12 mouse cellular contexts compared by ENCODE assay signal in the genomic region with DNA sequence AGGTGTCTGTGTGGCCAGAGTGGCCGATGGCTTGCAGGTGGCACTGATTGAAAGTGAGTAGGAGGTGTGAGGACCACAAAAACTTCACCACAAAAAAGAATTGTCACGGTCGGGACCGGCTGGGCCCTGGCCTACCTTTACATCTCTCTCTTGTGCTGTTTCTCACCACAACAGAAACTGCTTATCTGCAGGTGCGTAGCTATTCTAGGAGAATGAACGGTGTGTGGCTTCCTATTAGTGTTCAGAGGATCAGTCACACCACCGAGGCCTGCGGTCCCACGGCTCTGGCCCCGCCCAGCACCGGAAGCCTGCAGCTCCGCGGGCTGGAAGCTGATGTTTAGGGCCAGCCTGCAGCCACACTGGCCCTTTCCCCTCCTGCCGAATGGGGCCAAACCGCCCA. TPM values are rescaled to one million over a fixed set of nuclear protein-coding genes. Genes with fewer than 3 reads are reported as not detected.
DNase-seq lines count a peak whose midpoint lies in the region; ATAC-seq and TF ChIP-seq lines count a peak whose summit lies in the region.
"Had no signal": no experiment of that assay in that cellular context is flagged by ENCODE, and none has a peak within 500 bp of the region (broad histone marks: within the 10 kb centered on the region; RNA-seq: fewer than 3 reads in every experiment).

No protein-coding gene starts in this region.

- DNase-seq in CD4-positive helper T cell, adult 2 months (ENCODE audit: low read depth, low spot score): peak; percentile 86
- peak; percentile 53 for DNase-seq in MEL (ENCODE audit: low read depth, low spot score)
- DNase-seq in liver, embryonic 13.5 days: no peak
- peak; percentile 52 for DNase-seq in spleen, adult 12 weeks (ENCODE audit: low spot score)
- no peak for DNase-seq in frontal cortex, adult 2 months (ENCODE audit: extremely low spot score in 1 of 2, low spot score in 1 of 2)
- no peak for DNase-seq in left cerebral cortex, postnatal 14 days (ENCODE audit: low spot score in 2 of 2)
- DNase-seq in embryo, embryonic 11 days: no peak
- no peak for DNase-seq in right cerebral cortex, postnatal 4 days

- peak overlapping the region; percentile 63 for H3K9ac ChIP-seq in MEL (ENCODE audit: control insufficient read depth, low read depth, low read length, poor library complexity, severe bottlenecking)
- 0 out of 2 replicates have a peak overlapping the region, but pooled peaks have one; percentile 33 for H3K9ac ChIP-seq in liver, embryonic 13.5 days
- H3K9ac ChIP-seq: hindbrain, embryonic 15.5 days had no signal

- no peak for TF ChIP-seq RAD21 in MEL (IDR thresholded peaks at IDR 0.05; ENCODE audit: low read depth, low read length)

- no peak overlapping the region for H3K27ac ChIP-seq in MEL (ENCODE audit: control insufficient read depth, low read depth, low read length)
- no peak overlapping the region; the same call in 1 of the 2 replicates for H3K27ac ChIP-seq in liver, embryonic 13.5 days
- H3K27ac ChIP-seq: hindbrain, embryonic 15.5 days had no signal

- H3K36me3 ChIP-seq in MEL (ENCODE audit: control insufficient read depth in 1 of 2, insufficient read depth in 2 of 2, low read length in 2 of 2): no peaks in the 10 kb centered on the region
- H3K36me3 ChIP-seq in liver, embryonic 13.5 days: 0 out of 2 replicates have a peak, but pooled peaks cover under 1% of the 10 kb centered on the region
- H3K36me3 ChIP-seq: hindbrain, embryonic 15.5 days had no signal

- no peak for TF ChIP-seq EP300 in MEL (IDR thresholded peaks at IDR 0.05; ENCODE audit: low read depth in 1 of 2, low read length in 2 of 2)

- H3K9me3 ChIP-seq in MEL (replicated peaks; ENCODE audit: insufficient read depth, low read length): no peaks in the 10 kb centered on the region
- H3K9me3 ChIP-seq in liver, embryonic 13.5 days (replicated peaks): no peaks in the 10 kb centered on the region
- H3K9me3 ChIP-seq: hindbrain, embryonic 15.5 days had no signal

- peak overlapping the region; percentile 47 for H3K4me2 ChIP-seq in liver, embryonic 13.5 days
- H3K4me2 ChIP-seq: hindbrain, embryonic 15.5 days had no signal

- TF ChIP-seq CTCF in MEL (IDR thresholded peaks at IDR 0.05 in 2 of 3, conservative IDR thresholded peaks at IDR 0.05 in 1 of 3; ENCODE audit: control insufficient read depth in 1 of 3, insufficient read depth in 1 of 3, low read depth in 2 of 3, low read length in 3 of 3, poor library complexity in 1 of 3, severe bottlenecking in 1 of 3): no peak

- H3K27me3 ChIP-seq in MEL (ENCODE audit: control insufficient read depth in 1 of 2, insufficient read depth in 2 of 2, low read length in 2 of 2): no peaks in the 10 kb centered on the region
- H3K27me3 ChIP-seq in liver, embryonic 13.5 days: 0 out of 2 replicates have a peak, but pooled peaks cover 4% of the 10 kb centered on the region
- H3K27me3 ChIP-seq: hindbrain, embryonic 15.5 days had no signal

- no peak; a peak in 1 of 4 replicates for TF ChIP-seq POLR2A in MEL (IDR thresholded peaks at IDR 0.05; ENCODE audit: control insufficient read depth in 1 of 2, insufficient read depth in 1 of 2, low read depth in 1 of 2, low read length in 2 of 2, poor library complexity in 1 of 2)

- H3K79me2 ChIP-seq in MEL (ENCODE audit: control insufficient read depth, insufficient read depth, low read length, poor library complexity): no peaks in the 10 kb centered on the region

- intact Hi-C loops in left cerebral cortex, postnatal 14 days (cut with DNase I): no loop called here

- ATAC-seq in liver, embryonic 13.5 days (ENCODE audit: low read depth): peak; percentile 47; the same call in 1 of the 2 replicates

- 0 out of 4 replicates have a peak, but pooled peaks cover 0 to 3% of the 10 kb centered on the region in 2 experiments for H3K4me1 ChIP-seq in MEL (ENCODE audit: control insufficient read depth in 1 of 2, insufficient read depth in 2 of 2, low read length in 2 of 2)
- peaks cover 10% of the 10 kb centered on the region for H3K4me1 ChIP-seq in liver, embryonic 13.5 days (replicated peaks)
- H3K4me1 ChIP-seq: hindbrain, embryonic 15.5 days had no signal

- WGBS in liver, embryonic 13.5 days (ENCODE audit: insufficient replicate concordance): 31% methylated on average over 15 of the region's 15 CpGs

- H3K4me3 ChIP-seq in MEL (ENCODE audit: control insufficient read depth in 1 of 2, insufficient read depth in 1 of 2, low read depth in 2 of 2, low read length in 2 of 2): peak overlapping the region; percentile 55 to 58
- no peak overlapping the region; the same call in 1 of the 2 replicates for H3K4me3 ChIP-seq in liver, embryonic 13.5 days (replicated peaks)
- H3K4me3 ChIP-seq: hindbrain, embryonic 15.5 days had no signal

TF ChIP-seq in MEL, 35 proteins besides CTCF, POLR2A, EP300 and RAD21:
- TF ChIP-seq KAT2A (conservative IDR thresholded peaks at IDR 0.05; ENCODE audit: low read depth, low read length) (no peak), ZMIZ1 (IDR thresholded peaks at IDR 0.05; ENCODE audit: low read depth, low read length) (no peak), CHD1 (IDR thresholded peaks at IDR 0.05; ENCODE audit: low read depth, low read length) (no peak), MEF2A (IDR thresholded peaks at IDR 0.05; ENCODE audit: extremely low read depth, insufficient replicate concordance, low read depth, low read length, poor library complexity, severe bottlenecking) (no peak), POLR2AphosphoS5 (IDR thresholded peaks at IDR 0.05; ENCODE audit: borderline replicate concordance, low read depth, low read length) (no peak), USF2 (IDR thresholded peaks at IDR 0.05; ENCODE audit: borderline replicate concordance in 1 of 2, insufficient read depth in 1 of 2, low read depth in 1 of 2, low read length in 2 of 2) (no peak), GABPA (IDR thresholded peaks at IDR 0.05; ENCODE audit: low read depth, low read length) (no peak), ETS1 (IDR thresholded peaks at IDR 0.05; ENCODE audit: low read depth, low read length) (no peak), SIN3A (IDR thresholded peaks at IDR 0.05; ENCODE audit: low read length) (no peak), TCF12 (IDR thresholded peaks at IDR 0.05; ENCODE audit: low read depth, low read length) (no peak), MYC (IDR thresholded peaks at IDR 0.05; ENCODE audit: low read depth, low read length) (no peak), TBP (IDR thresholded peaks at IDR 0.05; ENCODE audit: low read depth, low read length) (no peak), GATA1 (IDR thresholded peaks at IDR 0.05; ENCODE audit: low read depth, low read length) (no peak), POLR2AphosphoS2 (IDR thresholded peaks at IDR 0.05; ENCODE audit: low read length) (no peak), BHLHE40 (IDR thresholded peaks at IDR 0.05; ENCODE audit: borderline replicate concordance, low read depth, low read length) (no peak), NRF1 (IDR thresholded peaks at IDR 0.05; ENCODE audit: insufficient read depth, low read depth, low read length, poor library complexity, severe bottlenecking) (no peak)

RNA-seq across cellular contexts. Expression of gene Treh, which starts 27.1 kb away (rescaled TPM):
- not detected in 2 replicates for total RNA-seq in MEL (2012; rRNA removed)
- polyA plus RNA-seq in MEL (2012; ENCODE audit: insufficient read depth in 1 of 2, insufficient read length in 2 of 2, low read depth in 1 of 2, low replicate concordance in 2 of 2, missing spikeins in 1 of 2): not detected
- not detected in 2 replicates for polyA plus RNA-seq in liver, embryonic 13.5 days (2015; fragmentation: Nextera tagmentation; extraction: Ambion mirVana)
- polyA plus RNA-seq in frontal cortex, adult 2 months (2012; rRNA removed): 0.16 and 0.17 TPM in 2 replicates
- not detected for total RNA-seq in left cerebral cortex, postnatal 14 days (2021)
- total RNA-seq: adrenal gland, postnatal 25 days had no signal
- polyA plus RNA-seq: embryonic facial prominence, embryonic 14.5 days; hindbrain, embryonic 15.5 days; limb, embryonic 14.5 days had no signal

RNA-seq across cellular contexts. Expression of gene Ddx6, which starts 41.2 kb away (rescaled TPM):
- 35.9 and 44.6 TPM in 2 replicates for total RNA-seq in MEL (2012; rRNA removed)
- 10 to 100 TPM; 41.9 to 96.5 TPM for polyA plus RNA-seq in MEL (2012; ENCODE audit: insufficient read depth in 1 of 2, insufficient read length in 2 of 2, low read depth in 1 of 2, low replicate concordance in 2 of 2, missing spikeins in 1 of 2)
- 7.2 and 8.2 TPM in 2 replicates for polyA plus RNA-seq in liver, embryonic 13.5 days (2015; fragmentation: Nextera tagmentation; extraction: Ambion mirVana)
- polyA plus RNA-seq in frontal cortex, adult 2 months (2012; rRNA removed): 40.9 and 44.6 TPM in 2 replicates
- 100 to 1,000 TPM; 110 to 112 TPM for total RNA-seq in left cerebral cortex, postnatal 14 days (2021)

Comparison
In these comparisons a context has a peak if more than half of its experiments do, and no peak if none do; other contexts are left out.
1. DNase-seq: peak in CD4-positive helper T cell, adult 2 months (single experiment), MEL (single experiment) and spleen, adult 12 weeks (single experiment); none in liver, embryonic 13.5 days (single experiment), frontal cortex, adult 2 months (0 of 2), left cerebral cortex, postnatal 14 days (0 of 2), embryo, embryonic 11 days (single experiment) and right cerebral cortex, postnatal 4 days (single experiment).